Mouse (Mus musculus): ENCODE data around the gene Zbtb12. TPM values are rescaled to one million over a fixed set of nuclear protein-coding genes. Genes with fewer than 3 reads are reported as not detected.

Gene Zbtb12
- polyA plus RNA-seq, 1 experiment from 2014 or later = 1.5 TPM

DNA sequence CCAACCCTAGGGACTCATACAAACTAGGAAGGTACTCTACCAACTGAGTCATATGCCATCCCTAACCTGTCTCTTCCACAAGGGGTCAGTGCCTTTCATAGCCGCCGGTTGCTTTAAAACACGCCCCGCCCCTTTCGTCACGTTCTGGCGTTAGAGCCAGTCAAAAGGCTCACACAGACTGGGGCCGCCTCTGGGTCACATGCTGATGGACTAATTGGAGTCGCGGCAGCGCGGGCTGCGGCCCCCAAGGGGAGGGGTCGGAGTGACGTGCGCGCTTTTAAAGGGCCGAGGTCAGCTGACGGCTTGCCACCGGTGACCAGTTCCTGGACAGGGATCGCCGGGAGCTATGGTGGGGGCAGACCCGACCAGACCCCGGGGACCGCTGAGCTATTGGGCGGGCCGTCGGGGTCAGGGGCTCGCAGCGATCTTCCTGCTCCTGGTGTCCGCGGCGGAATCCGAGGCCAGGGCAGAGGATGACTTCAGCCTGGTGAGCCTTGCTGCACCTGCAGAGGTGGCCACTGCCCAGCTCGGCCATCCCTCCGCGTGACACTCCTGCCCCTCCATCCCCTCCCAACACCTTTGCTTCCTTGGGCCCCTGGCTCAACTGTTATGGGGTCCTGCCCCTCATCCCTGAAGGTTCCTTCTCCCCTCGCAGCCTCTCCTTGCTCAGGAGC lies 51.9 kb downstream of the Zbtb12 start, which contains the start of gene Neu1:
Gene Neu1, plus strand, starts transcription at position 193 of the 674 bp plus-strand sequence.
- Histone ChIP-seq H3K9ac (ENCODE audit: low read length) (peak within 1 kb of the TSS; percentile 90), H3K9me3 (replicated peaks; ENCODE audit: control insufficient read depth, low read length) (no peaks in the 10 kb centered on the region), H3K4me1 (ENCODE audit: control insufficient read depth, insufficient read depth, low read length) (0 out of 2 replicates have a peak, but pooled peaks cover 7% of the 10 kb centered on the region), H3K36me3 (ENCODE audit: control insufficient read depth, insufficient read depth) (0 out of 2 replicates have a peak, but pooled peaks cover 3% of the 10 kb centered on the region), H3K4me3 (ENCODE audit: low read length) (peak within 1 kb of the TSS; percentile 80), H3K4me2 (ENCODE audit: low read depth, low read length) (peak within 1 kb of the TSS; percentile 99), H3K27me3 (ENCODE audit: control insufficient read depth, insufficient read depth, low read length) (no peaks in the 10 kb centered on the region), H3K27ac (ENCODE audit: low read length) (peak within 1 kb of the TSS; percentile 54)
- WGBS = under 1% methylated on average over 38 of the region's 38 CpGs
- peak; percentile 98 for ATAC-seq (replicated peaks; ENCODE audit: extremely low read depth, insufficient read depth, low FRiP score)

DNA sequence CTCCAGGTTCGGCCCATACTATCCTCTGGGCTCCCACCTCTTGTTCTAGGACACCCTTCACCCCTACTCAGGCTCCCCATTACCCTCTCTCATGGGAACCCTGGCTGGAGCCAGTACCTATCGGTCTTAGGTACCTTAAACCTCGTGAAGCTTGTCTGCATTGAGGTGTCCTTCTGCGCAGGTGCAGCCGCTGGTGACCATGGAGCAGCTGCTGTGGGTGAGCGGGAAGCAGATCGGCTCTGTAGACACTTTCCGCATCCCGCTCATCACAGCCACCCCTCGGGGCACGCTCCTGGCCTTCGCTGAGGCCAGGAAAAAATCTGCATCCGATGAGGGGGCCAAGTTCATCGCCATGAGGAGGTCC lies 52.4 kb downstream of the Zbtb12 start:
- H3K9me3 ChIP-seq (replicated peaks; ENCODE audit: control insufficient read depth, low read length) = no peaks in the 10 kb centered on the region
- peak overlapping the region; percentile 90 for H3K9ac ChIP-seq (ENCODE audit: low read length)
- WGBS = 13% methylated on average over 14 of the region's 14 CpGs
- peak; percentile 12; the same call in 1 of the 2 replicates for ATAC-seq (replicated peaks; ENCODE audit: extremely low read depth, insufficient read depth, low FRiP score)
- H3K4me1 ChIP-seq (ENCODE audit: control insufficient read depth, insufficient read depth, low read length) = 0 out of 2 replicates have a peak, but pooled peaks cover 7% of the 10 kb centered on the region
- peak overlapping the region; percentile 80 for H3K4me3 ChIP-seq (ENCODE audit: low read length)
- H3K36me3 ChIP-seq (ENCODE audit: control insufficient read depth, insufficient read depth) = 0 out of 2 replicates have a peak, but pooled peaks cover 3% of the 10 kb centered on the region
- H3K4me2 ChIP-seq (ENCODE audit: low read depth, low read length) = peak overlapping the region; percentile 99
- H3K27ac ChIP-seq (ENCODE audit: low read length) = no peak overlapping the region
- no peaks in the 10 kb centered on the region for H3K27me3 ChIP-seq (ENCODE audit: control insufficient read depth, insufficient read depth, low read length)

DNA sequence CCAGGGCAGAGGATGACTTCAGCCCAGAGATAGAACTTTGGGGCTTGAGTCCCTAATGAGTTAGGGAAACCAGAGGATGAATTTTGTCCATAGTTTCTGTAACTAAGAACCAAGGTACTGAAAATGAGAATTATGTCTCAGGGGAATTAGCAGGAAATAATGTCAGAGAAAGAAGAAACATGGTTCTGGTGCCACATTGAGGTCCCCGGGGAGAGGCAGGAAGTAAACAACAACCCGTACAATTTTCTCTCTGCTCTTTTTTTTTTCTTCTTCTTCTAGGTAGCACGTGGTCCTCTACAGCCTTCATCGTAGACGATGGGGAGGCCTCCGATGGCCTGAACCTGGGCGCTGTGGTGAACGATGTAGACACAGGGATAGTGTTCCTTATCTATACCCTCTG lies 53.0 kb downstream of the Zbtb12 start:
- H3K4me3 ChIP-seq (ENCODE audit: low read length) = peak overlapping the region; percentile 80
- peak overlapping the region; percentile 90 for H3K9ac ChIP-seq (ENCODE audit: low read length)
- H3K9me3 ChIP-seq (replicated peaks; ENCODE audit: control insufficient read depth, low read length) = no peaks in the 10 kb centered on the region
- H3K27me3 ChIP-seq (ENCODE audit: control insufficient read depth, insufficient read depth, low read length) = no peaks in the 10 kb centered on the region
- ATAC-seq (replicated peaks; ENCODE audit: extremely low read depth, insufficient read depth, low FRiP score) = no peak
- 79% methylated on average over 8 of the region's 8 CpGs for WGBS
- 0 out of 2 replicates have a peak, but pooled peaks cover 3% of the 10 kb centered on the region for H3K36me3 ChIP-seq (ENCODE audit: control insufficient read depth, insufficient read depth)
- H3K4me1 ChIP-seq (ENCODE audit: control insufficient read depth, insufficient read depth, low read length) = 0 out of 2 replicates have a peak, but pooled peaks cover 7% of the 10 kb centered on the region
- H3K4me2 ChIP-seq (ENCODE audit: low read depth, low read length) = peak overlapping the region; percentile 99
- H3K27ac ChIP-seq (ENCODE audit: low read length) = no peak overlapping the region

DNA sequence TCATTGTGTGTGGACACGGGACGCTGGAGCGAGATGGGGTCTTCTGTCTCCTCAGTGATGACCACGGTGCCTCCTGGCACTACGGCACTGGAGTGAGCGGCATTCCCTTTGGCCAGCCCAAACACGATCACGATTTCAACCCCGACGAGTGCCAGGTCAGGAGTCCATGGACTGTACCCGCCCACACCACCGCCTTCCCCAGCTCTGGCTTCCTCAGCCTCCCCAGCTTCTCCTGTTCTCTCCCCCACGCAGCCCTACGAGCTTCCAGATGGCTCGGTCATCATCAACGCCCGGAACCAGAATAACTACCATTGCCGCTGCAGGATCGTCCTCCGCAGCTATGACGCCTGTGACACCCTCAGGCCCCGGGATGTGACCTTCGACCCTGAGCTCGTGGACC lies 54.7 kb downstream of the Zbtb12 start:
- H3K9ac ChIP-seq (ENCODE audit: low read length) = no peak overlapping the region
- H3K36me3 ChIP-seq (ENCODE audit: control insufficient read depth, insufficient read depth) = 0 out of 2 replicates have a peak, but pooled peaks cover 3% of the 10 kb centered on the region
- 76% methylated on average over 24 of the region's 24 CpGs for WGBS
- ATAC-seq (replicated peaks; ENCODE audit: extremely low read depth, insufficient read depth, low FRiP score) = no peak
- no peak overlapping the region for H3K4me3 ChIP-seq (ENCODE audit: low read length)
- H3K4me2 ChIP-seq (ENCODE audit: low read depth, low read length) = 0 out of 2 replicates have a peak overlapping the region, but pooled peaks have one; percentile 9
- no peaks in the 10 kb centered on the region for H3K27me3 ChIP-seq (ENCODE audit: control insufficient read depth, insufficient read depth, low read length)
- no peak overlapping the region for H3K27ac ChIP-seq (ENCODE audit: low read length)
- 0 out of 2 replicates have a peak, but pooled peaks cover 7% of the 10 kb centered on the region for H3K4me1 ChIP-seq (ENCODE audit: control insufficient read depth, insufficient read depth, low read length)
- H3K9me3 ChIP-seq (replicated peaks; ENCODE audit: control insufficient read depth, low read length) = no peaks in the 10 kb centered on the region

DNA sequence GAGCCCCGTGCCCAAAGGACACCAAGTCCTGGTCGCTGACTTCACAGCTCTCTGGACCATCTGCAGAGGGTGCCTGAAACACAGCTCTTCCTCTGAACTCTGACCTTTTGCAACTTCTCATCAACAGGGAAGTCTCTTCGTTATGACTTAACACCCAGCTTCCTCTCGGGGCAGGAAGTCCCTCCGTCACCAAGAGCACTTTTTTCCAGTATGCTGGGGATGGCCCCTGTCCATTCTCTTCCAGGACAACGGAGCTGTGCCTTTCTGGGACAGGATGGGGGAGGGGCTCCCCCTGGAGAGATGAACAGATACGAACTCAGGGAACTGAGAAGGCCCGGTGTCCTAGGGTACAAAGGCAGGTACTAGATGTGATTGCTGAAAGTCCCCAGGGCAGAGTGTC lies 55.5 kb downstream of the Zbtb12 start:
- 42% methylated on average over 8 of the region's 8 CpGs for WGBS
- H3K4me2 ChIP-seq (ENCODE audit: low read depth, low read length) = no peak overlapping the region
- 0 out of 2 replicates have a peak, but pooled peaks cover 3% of the 10 kb centered on the region for H3K36me3 ChIP-seq (ENCODE audit: control insufficient read depth, insufficient read depth)

DNA sequence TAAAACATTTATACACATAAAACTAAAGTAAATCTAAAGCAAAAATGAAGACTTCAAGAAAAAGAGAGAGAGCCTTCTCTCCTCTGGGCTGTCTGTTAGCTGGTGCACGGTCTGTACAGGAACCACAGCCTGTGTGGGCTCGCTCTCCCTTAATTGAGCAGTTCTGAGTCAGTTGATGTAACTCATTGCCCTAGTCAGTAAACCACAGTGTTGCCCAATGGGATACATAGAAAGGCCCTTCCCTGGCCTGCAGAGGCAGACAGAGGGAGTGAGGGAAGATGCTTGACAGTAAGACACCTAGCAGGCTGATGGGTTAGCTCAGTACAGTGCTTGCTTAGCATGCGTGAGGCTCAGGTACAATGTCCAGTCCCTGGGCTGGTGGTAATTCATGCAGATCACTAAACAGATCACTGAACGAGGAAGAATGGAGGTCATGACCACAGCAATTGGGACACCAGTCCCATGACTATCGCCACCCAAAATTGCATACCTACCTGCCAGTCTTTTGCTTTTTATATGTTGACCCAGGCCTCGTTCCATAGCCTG lies 58.8 kb downstream of the Zbtb12 start:
- 82% methylated on average over 6 of the region's 6 CpGs for WGBS
- Histone ChIP-seq H3K9ac (ENCODE audit: low read length) (no peak overlapping the region), H3K4me1 (ENCODE audit: control insufficient read depth, insufficient read depth, low read length) (peaks cover 6% of the 10 kb centered on the region), H3K27ac (ENCODE audit: low read length) (no peak overlapping the region), H3K36me3 (ENCODE audit: control insufficient read depth, insufficient read depth) (0 out of 2 replicates have a peak, but pooled peaks cover 3% of the 10 kb centered on the region), H3K9me3 (replicated peaks; ENCODE audit: control insufficient read depth, low read length) (no peaks in the 10 kb centered on the region), H3K4me2 (ENCODE audit: low read depth, low read length) (no peak overlapping the region), H3K4me3 (ENCODE audit: low read length) (no peak overlapping the region), H3K27me3 (ENCODE audit: control insufficient read depth, insufficient read depth, low read length) (no peaks in the 10 kb centered on the region)
- ATAC-seq (replicated peaks; ENCODE audit: extremely low read depth, insufficient read depth, low FRiP score) = no peak

More for the DNA sequence above, 55.5 kb downstream of the Zbtb12 start:
- H3K4me1 ChIP-seq (ENCODE audit: control insufficient read depth, insufficient read depth, low read length) = 0 out of 2 replicates have a peak, but pooled peaks cover 7% of the 10 kb centered on the region
- no peak for ATAC-seq (replicated peaks; ENCODE audit: extremely low read depth, insufficient read depth, low FRiP score)
- H3K4me3 ChIP-seq (ENCODE audit: low read length) = no peak overlapping the region
- no peaks in the 10 kb centered on the region for H3K9me3 ChIP-seq (replicated peaks; ENCODE audit: control insufficient read depth, low read length)
- no peak overlapping the region for H3K27ac ChIP-seq (ENCODE audit: low read length)
- no peaks in the 10 kb centered on the region for H3K27me3 ChIP-seq (ENCODE audit: control insufficient read depth, insufficient read depth, low read length)
- H3K9ac ChIP-seq (ENCODE audit: low read length) = no peak overlapping the region

DNA sequence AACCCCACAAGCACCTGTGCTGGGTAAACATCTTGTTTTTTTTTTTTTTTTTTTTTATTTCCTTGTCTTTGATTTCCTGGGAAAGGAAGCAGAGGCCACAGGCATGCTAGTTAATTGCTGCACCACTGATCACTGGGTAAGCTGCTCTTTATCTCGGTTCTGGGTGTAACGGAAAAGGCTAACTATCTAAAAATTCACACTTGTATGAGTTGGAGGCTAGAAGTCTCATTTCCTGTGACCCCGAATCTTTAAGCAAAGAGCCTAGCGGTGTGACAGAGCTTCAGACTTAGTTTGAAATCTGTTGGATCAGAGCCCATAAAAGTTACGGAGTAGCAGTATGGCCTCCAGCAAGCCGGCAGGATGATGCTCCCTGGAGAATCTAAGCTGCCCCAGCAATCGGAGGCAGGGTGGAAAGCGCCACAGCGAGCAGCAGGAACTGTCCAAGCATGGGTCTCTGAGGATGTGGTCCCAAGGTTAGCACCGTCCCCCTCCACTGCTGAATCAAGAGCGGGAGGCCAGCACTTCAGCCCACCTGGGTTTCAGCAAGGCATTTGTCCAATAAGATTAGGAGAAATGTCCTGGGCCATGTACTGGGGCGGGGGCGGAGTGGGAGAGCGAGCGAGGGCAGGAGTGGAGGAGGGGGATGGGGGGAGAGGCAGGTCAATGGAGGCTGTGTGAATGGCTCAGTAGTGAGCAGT lies 62.2 kb downstream of the Zbtb12 start:
- no peaks in the 10 kb centered on the region for H3K27me3 ChIP-seq (ENCODE audit: control insufficient read depth, insufficient read depth, low read length)
- H3K9ac ChIP-seq (ENCODE audit: low read length) = peak overlapping the region; percentile 56
- H3K4me1 ChIP-seq (ENCODE audit: control insufficient read depth, insufficient read depth, low read length) = peaks cover 6% of the 10 kb centered on the region
- ATAC-seq (replicated peaks; ENCODE audit: extremely low read depth, insufficient read depth, low FRiP score) = peak; percentile 28; the same call in 1 of the 2 replicates
- no peaks in the 10 kb centered on the region for H3K9me3 ChIP-seq (replicated peaks; ENCODE audit: control insufficient read depth, low read length)
- peak overlapping the region; percentile 65 for H3K4me2 ChIP-seq (ENCODE audit: low read depth, low read length)
- peak overlapping the region; percentile 47 for H3K4me3 ChIP-seq (ENCODE audit: low read length)
- WGBS = 11% methylated on average over 15 of the region's 15 CpGs
- peak overlapping the region; percentile 66 for H3K27ac ChIP-seq (ENCODE audit: low read length)
- H3K36me3 ChIP-seq (ENCODE audit: control insufficient read depth, insufficient read depth) = no peaks in the 10 kb centered on the region

DNA sequence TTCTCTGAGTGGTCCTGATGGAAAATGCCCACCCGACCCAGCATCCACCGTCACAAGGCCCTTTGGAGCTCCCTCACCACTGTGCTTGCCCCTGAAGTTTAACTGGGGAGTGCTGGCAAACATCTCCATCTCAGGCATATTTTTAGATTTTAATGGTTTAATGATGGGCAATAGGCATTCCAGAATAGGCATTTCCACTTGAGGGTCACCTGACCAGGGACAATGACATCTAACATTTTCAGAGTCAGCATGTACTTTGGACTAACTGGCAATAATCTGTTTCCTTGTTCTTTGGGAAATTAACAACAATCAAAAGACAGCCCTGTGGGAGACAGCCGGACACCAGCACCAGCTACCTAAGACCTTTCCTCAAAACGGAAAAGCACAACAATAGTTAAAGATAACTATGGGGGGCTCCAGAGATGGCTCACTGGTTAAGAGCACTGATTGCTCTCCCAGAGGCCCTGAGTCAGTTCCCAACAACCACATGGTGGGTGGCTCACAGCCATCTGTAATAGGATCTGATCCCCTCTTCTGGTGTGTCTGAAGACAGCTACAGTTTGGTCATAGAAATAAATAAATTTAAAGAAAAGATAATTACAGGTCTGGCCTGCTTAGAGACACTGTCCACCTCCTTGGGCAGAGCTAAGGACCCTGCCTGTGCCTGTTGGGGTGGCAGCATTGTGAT lies 64.0 kb downstream of the Zbtb12 start:
- no peak for ATAC-seq (replicated peaks; ENCODE audit: extremely low read depth, insufficient read depth, low FRiP score)
- H3K4me2 ChIP-seq (ENCODE audit: low read depth, low read length) = no peak overlapping the region
- peaks cover 6% of the 10 kb centered on the region for H3K4me1 ChIP-seq (ENCODE audit: control insufficient read depth, insufficient read depth, low read length)
- no peaks in the 10 kb centered on the region for H3K9me3 ChIP-seq (replicated peaks; ENCODE audit: control insufficient read depth, low read length)
- 77% methylated on average over 4 of the region's 4 CpGs for WGBS
- H3K27me3 ChIP-seq (ENCODE audit: control insufficient read depth, insufficient read depth, low read length) = no peaks in the 10 kb centered on the region
- no peak overlapping the region for H3K4me3 ChIP-seq (ENCODE audit: low read length)
- H3K9ac ChIP-seq (ENCODE audit: low read length) = no peak overlapping the region
- no peaks in the 10 kb centered on the region for H3K36me3 ChIP-seq (ENCODE audit: control insufficient read depth, insufficient read depth)
- no peak overlapping the region for H3K27ac ChIP-seq (ENCODE audit: low read length)

Measured in heart, embryonic 16.5 days (tissue).